Mouse (Mus musculus): Measurements from ENCODE around the gene Atf4. TPM values are rescaled to one million over a fixed set of nuclear protein-coding genes. Genes with fewer than 3 reads are reported as not detected.
A peak's percentile ranks its signal among the peaks of the same experiment; 100 is the strongest.

The Atf4 gene
- polyA plus RNA-seq, 1 experiment from 2014 or later = 74.9 TPM

GRCm38 (mm10) chr15:80261100-80261499, 6.1 kb downstream of the Atf4 start:
- H3K36me3 ChIP-seq = peaks cover 47% of the 10 kb centered on the region
- H3K9ac ChIP-seq = no peak overlapping the region
- no peaks in the 10 kb centered on the region for H3K9me3 ChIP-seq
- H3K27me3 ChIP-seq (replicated peaks) = no peaks in the 10 kb centered on the region
- no peak overlapping the region for H3K4me2 ChIP-seq
- no peak for ATAC-seq (ENCODE audit: extremely low read depth, insufficient number of reproducible peaks, low FRiP score, low TSS enrichment)
- H3K4me3 ChIP-seq = no peak overlapping the region
- H3K27ac ChIP-seq (replicated peaks) = no peak overlapping the region
- peaks cover 49% of the 10 kb centered on the region for H3K4me1 ChIP-seq
- WGBS = 80% methylated on average over 7 of the region's 7 CpGs

GRCm38 (mm10) chr15:80263610-80264575, 8.9 kb downstream of the Atf4 start, which contains the start of gene Rps19bp1:
Gene Rps19bp1 (minus strand): TSS chr15:80264315.
- peak; percentile 84 for ATAC-seq (ENCODE audit: extremely low read depth, insufficient number of reproducible peaks, low FRiP score, low TSS enrichment)
- Histone ChIP-seq H3K36me3 (peaks cover 23% of the 10 kb centered on the region), H3K4me2 (peak within 1 kb of the TSS; percentile 89), H3K9ac (peak within 1 kb of the TSS; percentile 96), H3K4me3 (peak within 1 kb of the TSS; percentile 91), H3K9me3 (no peaks in the 10 kb centered on the region), H3K4me1 (peaks cover 23% of the 10 kb centered on the region), H3K27me3 (replicated peaks) (peaks cover 3% of the 10 kb centered on the region; the same call in 1 of the 2 replicates), H3K27ac (replicated peaks) (peak within 1 kb of the TSS; percentile 67)
- under 1% methylated on average over 65 of the region's 66 CpGs for WGBS

GRCm38 (mm10) chr15:80266281-80266680, 11.3 kb downstream of the Atf4 start:
- Histone ChIP-seq H3K4me2 (no peak overlapping the region), H3K27me3 (replicated peaks) (peaks cover 3% of the 10 kb centered on the region; the same call in 1 of the 2 replicates), H3K9ac (no peak overlapping the region), H3K27ac (replicated peaks) (no peak overlapping the region), H3K4me3 (no peak overlapping the region), H3K4me1 (peaks cover 17% of the 10 kb centered on the region), H3K9me3 (no peaks in the 10 kb centered on the region; the same call in 1 of the 2 replicates), H3K36me3 (no peaks in the 10 kb centered on the region)
- WGBS = 0% methylated on average over 2 of the region's 2 CpGs
- ATAC-seq (ENCODE audit: extremely low read depth, insufficient number of reproducible peaks, low FRiP score, low TSS enrichment) = no peak

- H3K9ac ChIP-seq = no peak overlapping the region
- H3K4me1 ChIP-seq = no peaks in the 10 kb centered on the region
- no peak overlapping the region for H3K27ac ChIP-seq (replicated peaks)
- no peaks in the 10 kb centered on the region; the same call in 1 of the 2 replicates for H3K9me3 ChIP-seq
- no peak for ATAC-seq (ENCODE audit: extremely low read depth, insufficient number of reproducible peaks, low FRiP score, low TSS enrichment)
- peaks cover 51% of the 10 kb centered on the region for H3K27me3 ChIP-seq (replicated peaks)
- no peaks in the 10 kb centered on the region for H3K36me3 ChIP-seq
- 62% methylated on average over 3 of the region's 3 CpGs for WGBS
- H3K4me2 ChIP-seq = no peak overlapping the region
- no peak overlapping the region for H3K4me3 ChIP-seq
Observed at GRCm38 (mm10) chr15:80271858-80272396, 16.9 kb downstream of the Atf4 start.

GRCm38 (mm10) chr15:80277107-80277506, 22.1 kb downstream of the Atf4 start:
- 38% methylated on average over 9 of the region's 9 CpGs for WGBS
- Histone ChIP-seq H3K4me1 (no peaks in the 10 kb centered on the region), H3K9me3 (no peaks in the 10 kb centered on the region), H3K4me2 (no peak overlapping the region), H3K27ac (replicated peaks) (no peak overlapping the region), H3K27me3 (replicated peaks) (peaks cover 76% of the 10 kb centered on the region), H3K36me3 (no peaks in the 10 kb centered on the region), H3K4me3 (no peak overlapping the region), H3K9ac (no peak overlapping the region)
- ATAC-seq (ENCODE audit: extremely low read depth, insufficient number of reproducible peaks, low FRiP score, low TSS enrichment) = no peak

GRCm38 (mm10) chr15:80277625-80278024, 22.6 kb downstream of the Atf4 start:
- no peak overlapping the region for H3K27ac ChIP-seq (replicated peaks)
- no peaks in the 10 kb centered on the region for H3K36me3 ChIP-seq
- ATAC-seq (ENCODE audit: extremely low read depth, insufficient number of reproducible peaks, low FRiP score, low TSS enrichment) = no peak
- H3K9ac ChIP-seq = no peak overlapping the region
- H3K9me3 ChIP-seq = no peaks in the 10 kb centered on the region
- no peaks in the 10 kb centered on the region for H3K4me1 ChIP-seq
- peaks cover 77% of the 10 kb centered on the region for H3K27me3 ChIP-seq (replicated peaks)
- WGBS = 2% methylated on average over 6 of the region's 6 CpGs
- no peak overlapping the region for H3K4me3 ChIP-seq
- H3K4me2 ChIP-seq = no peak overlapping the region

GRCm38 (mm10) chr15:80278121-80278759, 23.3 kb downstream of the Atf4 start:
- Histone ChIP-seq H3K9me3 (no peaks in the 10 kb centered on the region), H3K4me1 (no peaks in the 10 kb centered on the region), H3K27ac (replicated peaks) (no peak overlapping the region), H3K27me3 (replicated peaks) (peaks cover 79% of the 10 kb centered on the region), H3K9ac (no peak overlapping the region), H3K4me2 (no peak overlapping the region), H3K36me3 (no peaks in the 10 kb centered on the region), H3K4me3 (no peak overlapping the region)
- WGBS = 44% methylated on average over 5 of the region's 5 CpGs
- no peak for ATAC-seq (ENCODE audit: extremely low read depth, insufficient number of reproducible peaks, low FRiP score, low TSS enrichment)

GRCm38 (mm10) chr15:80279053-80279452, 24.1 kb downstream of the Atf4 start:
- Histone ChIP-seq H3K36me3 (no peaks in the 10 kb centered on the region), H3K9me3 (no peaks in the 10 kb centered on the region), H3K4me2 (no peak overlapping the region), H3K4me1 (no peaks in the 10 kb centered on the region), H3K27me3 (replicated peaks) (peaks cover 79% of the 10 kb centered on the region), H3K27ac (replicated peaks) (no peak overlapping the region), H3K9ac (no peak overlapping the region), H3K4me3 (no peak overlapping the region)
- WGBS = 58% methylated on average over 2 of the region's 2 CpGs
- no peak for ATAC-seq (ENCODE audit: extremely low read depth, insufficient number of reproducible peaks, low FRiP score, low TSS enrichment)

GRCm38 (mm10) chr15:80280646-80281045, 25.7 kb downstream of the Atf4 start:
- H3K4me3 ChIP-seq = no peak overlapping the region
- peaks cover 80% of the 10 kb centered on the region for H3K27me3 ChIP-seq (replicated peaks)
- WGBS = 20% methylated on average over 6 of the region's 6 CpGs

GRCm38 (mm10) chr15:80286851-80287415, 31.9 kb downstream of the Atf4 start, which contains the start of gene Cacna1i:
Gene Cacna1i (plus strand): TSS chr15:80287238.
- peaks cover 99% of the 10 kb centered on the region for H3K27me3 ChIP-seq (replicated peaks)
- no peaks in the 10 kb centered on the region for H3K36me3 ChIP-seq
- H3K4me2 ChIP-seq = peak within 1 kb of the TSS; percentile 82
- H3K9me3 ChIP-seq = no peaks in the 10 kb centered on the region
- no peak within 1 kb of the TSS for H3K27ac ChIP-seq (replicated peaks)
- peaks cover 16% of the 10 kb centered on the region for H3K4me1 ChIP-seq
- ATAC-seq (ENCODE audit: extremely low read depth, insufficient number of reproducible peaks, low FRiP score, low TSS enrichment) = no peak
- peak within 1 kb of the TSS; percentile 58 for H3K9ac ChIP-seq
- 2% methylated on average over 46 of the region's 50 CpGs for WGBS
- H3K4me3 ChIP-seq = peak within 1 kb of the TSS; percentile 54

More at GRCm38 (mm10) chr15:80280646-80281045, 25.7 kb downstream of the Atf4 start:
- ATAC-seq (ENCODE audit: extremely low read depth, insufficient number of reproducible peaks, low FRiP score, low TSS enrichment) = no peak
- H3K9me3 ChIP-seq = no peaks in the 10 kb centered on the region
- H3K27ac ChIP-seq (replicated peaks) = no peak overlapping the region
- H3K36me3 ChIP-seq = no peaks in the 10 kb centered on the region
- no peak overlapping the region for H3K4me2 ChIP-seq
- H3K4me1 ChIP-seq = no peaks in the 10 kb centered on the region
- no peak overlapping the region for H3K9ac ChIP-seq

GRCm38 (mm10) chr15:80288036-80288435, 33.1 kb downstream of the Atf4 start:
- H3K4me1 ChIP-seq = peaks cover 16% of the 10 kb centered on the region
- H3K27me3 ChIP-seq (replicated peaks) = peaks cover 97% of the 10 kb centered on the region
- H3K4me2 ChIP-seq = peak overlapping the region; percentile 82
- H3K4me3 ChIP-seq = peak overlapping the region; percentile 54
- H3K9ac ChIP-seq = no peak overlapping the region
- ATAC-seq (ENCODE audit: extremely low read depth, insufficient number of reproducible peaks, low FRiP score, low TSS enrichment) = no peak
- no peaks in the 10 kb centered on the region for H3K36me3 ChIP-seq
- 5% methylated on average over 23 of the region's 23 CpGs for WGBS
- no peaks in the 10 kb centered on the region for H3K9me3 ChIP-seq
- H3K27ac ChIP-seq (replicated peaks) = no peak overlapping the region

All from heart, embryonic 13.5 days (tissue).